Mouse (Mus musculus): ENCODE data around the gene En2. TPM values are rescaled to one million over a fixed set of nuclear protein-coding genes. Genes with fewer than 3 reads are reported as not detected.

En2 gene
- polyA plus RNA-seq, 1 experiment from 2014 or later: not detected

GRCm38 (mm10) chr5:28172921-28173670 lies 7.6 kb downstream of the En2 start:
- Histone ChIP-seq H3K4me1 (no peaks in the 10 kb centered on the region), H3K27me3 (peaks cover 90% of the 10 kb centered on the region), H3K4me2 (replicated peaks) (no peak overlapping the region), H3K9me3 (no peaks in the 10 kb centered on the region), H3K4me3 (no peak overlapping the region), H3K9ac (no peak overlapping the region), H3K36me3 (no peaks in the 10 kb centered on the region), H3K27ac (no peak overlapping the region)
- no peak for ATAC-seq (ENCODE audit: insufficient number of reproducible peaks, insufficient read depth, low FRiP score, low TSS enrichment)
- WGBS: 7% methylated on average over 4 of the region's 4 CpGs

- no peak overlapping the region for H3K9ac ChIP-seq
- H3K9me3 ChIP-seq: no peaks in the 10 kb centered on the region
- H3K4me3 ChIP-seq: no peak overlapping the region
- no peak for ATAC-seq (ENCODE audit: insufficient number of reproducible peaks, insufficient read depth, low FRiP score, low TSS enrichment)
- WGBS: 12% methylated on average over 1 of the region's 1 CpGs
- H3K4me2 ChIP-seq (replicated peaks): no peak overlapping the region
- H3K27me3 ChIP-seq: peaks cover 92% of the 10 kb centered on the region
- H3K36me3 ChIP-seq: no peaks in the 10 kb centered on the region
- H3K4me1 ChIP-seq: no peaks in the 10 kb centered on the region
- H3K27ac ChIP-seq: no peak overlapping the region
Measured at GRCm38 (mm10) chr5:28173674-28174073, 8.2 kb downstream of the En2 start.

- ATAC-seq (ENCODE audit: insufficient number of reproducible peaks, insufficient read depth, low FRiP score, low TSS enrichment): no peak
Measured at GRCm38 (mm10) chr5:28174086-28174485, 8.6 kb downstream of the En2 start.

GRCm38 (mm10) chr5:28174876-28175569 lies 9.5 kb downstream of the En2 start:
- Histone ChIP-seq H3K9ac (no peak overlapping the region), H3K27me3 (peaks cover 92% of the 10 kb centered on the region), H3K4me2 (replicated peaks) (no peak overlapping the region), H3K4me3 (no peak overlapping the region), H3K27ac (no peak overlapping the region), H3K9me3 (no peaks in the 10 kb centered on the region), H3K36me3 (no peaks in the 10 kb centered on the region), H3K4me1 (no peaks in the 10 kb centered on the region)
- ATAC-seq (ENCODE audit: insufficient number of reproducible peaks, insufficient read depth, low FRiP score, low TSS enrichment): no peak
- under 1% methylated on average over 24 of the region's 24 CpGs for WGBS

More at GRCm38 (mm10) chr5:28174086-28174485, 8.6 kb downstream of the En2 start:
- Histone ChIP-seq H3K4me3 (no peak overlapping the region), H3K36me3 (no peaks in the 10 kb centered on the region), H3K4me2 (replicated peaks) (no peak overlapping the region), H3K4me1 (no peaks in the 10 kb centered on the region), H3K9ac (no peak overlapping the region), H3K27me3 (peaks cover 92% of the 10 kb centered on the region), H3K27ac (no peak overlapping the region), H3K9me3 (no peaks in the 10 kb centered on the region)
- WGBS: under 1% methylated on average over 9 of the region's 9 CpGs

DNA sequence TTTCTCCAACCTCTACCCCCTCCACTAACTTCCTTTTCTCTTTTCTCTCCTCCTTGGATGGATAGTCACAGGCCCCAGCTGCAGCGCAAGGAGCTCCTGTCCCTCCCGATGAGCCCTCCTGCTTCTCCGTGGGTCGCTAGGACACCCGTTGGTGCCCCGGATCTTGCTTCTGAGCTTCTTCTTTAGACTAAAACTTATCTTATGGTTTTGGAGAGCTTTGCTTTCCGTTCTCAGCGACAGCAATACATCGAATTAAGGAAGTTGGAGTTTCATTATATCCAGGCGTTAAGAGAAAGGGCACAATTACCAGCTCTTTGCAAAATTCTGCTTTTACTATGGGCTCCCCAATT lies 10.1 kb downstream of the En2 start:
- no peak for ATAC-seq (ENCODE audit: insufficient number of reproducible peaks, insufficient read depth, low FRiP score, low TSS enrichment)
- no peaks in the 10 kb centered on the region for H3K4me1 ChIP-seq
- 1% methylated on average over 10 of the region's 10 CpGs for WGBS
- peaks cover 94% of the 10 kb centered on the region for H3K27me3 ChIP-seq
- no peak overlapping the region for H3K4me2 ChIP-seq (replicated peaks)
- no peaks in the 10 kb centered on the region for H3K36me3 ChIP-seq
- no peak overlapping the region for H3K9ac ChIP-seq
- H3K9me3 ChIP-seq: no peaks in the 10 kb centered on the region
- no peak overlapping the region for H3K4me3 ChIP-seq
- no peak overlapping the region for H3K27ac ChIP-seq

DNA sequence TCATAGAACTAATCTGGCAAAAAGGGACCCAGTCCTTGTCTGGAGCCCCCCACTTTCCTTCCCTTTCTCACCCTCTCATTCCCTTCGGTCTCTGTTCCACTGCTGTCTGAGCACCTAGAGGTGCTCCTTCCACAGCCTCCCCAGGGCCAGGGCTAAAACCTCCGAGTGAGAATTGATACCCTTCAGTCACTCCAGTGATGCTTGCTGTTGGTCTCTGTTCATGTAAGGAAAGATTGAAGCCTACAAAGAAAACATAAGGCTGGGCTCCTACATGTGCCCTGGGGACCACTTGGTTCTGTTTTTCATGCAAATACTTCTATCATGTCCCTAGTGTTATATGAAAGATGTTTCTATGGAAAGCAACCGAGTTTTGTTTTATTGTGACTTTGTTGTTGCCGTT lies 10.5 kb downstream of the En2 start:
- no peak overlapping the region for H3K4me2 ChIP-seq (replicated peaks)
- no peak overlapping the region for H3K4me3 ChIP-seq

DNA sequence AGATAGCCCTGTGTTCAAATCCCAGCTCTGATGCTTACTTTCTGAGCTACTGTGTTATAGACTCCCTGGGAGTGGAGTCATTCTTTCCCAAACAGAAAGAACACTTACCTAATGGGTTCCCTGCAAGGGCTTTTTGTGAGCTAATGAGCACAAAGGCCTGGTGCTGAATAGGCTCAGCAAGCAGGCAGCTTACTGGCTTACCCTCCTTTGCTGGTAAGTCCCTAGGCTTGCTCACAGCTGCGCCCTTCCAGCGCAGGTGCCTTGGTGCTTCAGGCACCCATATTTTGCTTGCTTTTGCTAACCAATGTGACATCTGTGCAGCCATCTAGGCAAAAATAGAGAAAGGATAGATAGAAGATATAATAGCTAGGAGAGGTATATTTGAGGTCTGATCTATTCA lies 11.1 kb downstream of the En2 start:
- peaks cover 96% of the 10 kb centered on the region for H3K27me3 ChIP-seq
- H3K36me3 ChIP-seq: no peaks in the 10 kb centered on the region
- no peak overlapping the region for H3K4me3 ChIP-seq
- 3% methylated on average over 2 of the region's 2 CpGs for WGBS
- H3K4me1 ChIP-seq: no peaks in the 10 kb centered on the region
- H3K27ac ChIP-seq: no peak overlapping the region
- H3K9ac ChIP-seq: no peak overlapping the region
- H3K9me3 ChIP-seq: no peaks in the 10 kb centered on the region
- ATAC-seq (ENCODE audit: insufficient number of reproducible peaks, insufficient read depth, low FRiP score, low TSS enrichment): no peak
- H3K4me2 ChIP-seq (replicated peaks): no peak overlapping the region

More for the DNA sequence above, 10.5 kb downstream of the En2 start:
- Histone ChIP-seq H3K27ac (no peak overlapping the region), H3K4me1 (no peaks in the 10 kb centered on the region), H3K36me3 (no peaks in the 10 kb centered on the region), H3K9ac (no peak overlapping the region), H3K9me3 (no peaks in the 10 kb centered on the region), H3K27me3 (peaks cover 94% of the 10 kb centered on the region)
- 5% methylated on average over 4 of the region's 4 CpGs for WGBS
- no peak for ATAC-seq (ENCODE audit: insufficient number of reproducible peaks, insufficient read depth, low FRiP score, low TSS enrichment)

GRCm38 (mm10) chr5:28178322-28178721 lies 12.8 kb downstream of the En2 start:
- H3K36me3 ChIP-seq: no peaks in the 10 kb centered on the region
- H3K27me3 ChIP-seq: peaks cover 87% of the 10 kb centered on the region
- no peak overlapping the region for H3K9ac ChIP-seq
- H3K9me3 ChIP-seq: no peaks in the 10 kb centered on the region
- no peak for ATAC-seq (ENCODE audit: insufficient number of reproducible peaks, insufficient read depth, low FRiP score, low TSS enrichment)
- 16% methylated on average over 5 of the region's 5 CpGs for WGBS
- H3K4me3 ChIP-seq: no peak overlapping the region
- no peak overlapping the region for H3K4me2 ChIP-seq (replicated peaks)
- no peaks in the 10 kb centered on the region for H3K4me1 ChIP-seq
- no peak overlapping the region for H3K27ac ChIP-seq

DNA sequence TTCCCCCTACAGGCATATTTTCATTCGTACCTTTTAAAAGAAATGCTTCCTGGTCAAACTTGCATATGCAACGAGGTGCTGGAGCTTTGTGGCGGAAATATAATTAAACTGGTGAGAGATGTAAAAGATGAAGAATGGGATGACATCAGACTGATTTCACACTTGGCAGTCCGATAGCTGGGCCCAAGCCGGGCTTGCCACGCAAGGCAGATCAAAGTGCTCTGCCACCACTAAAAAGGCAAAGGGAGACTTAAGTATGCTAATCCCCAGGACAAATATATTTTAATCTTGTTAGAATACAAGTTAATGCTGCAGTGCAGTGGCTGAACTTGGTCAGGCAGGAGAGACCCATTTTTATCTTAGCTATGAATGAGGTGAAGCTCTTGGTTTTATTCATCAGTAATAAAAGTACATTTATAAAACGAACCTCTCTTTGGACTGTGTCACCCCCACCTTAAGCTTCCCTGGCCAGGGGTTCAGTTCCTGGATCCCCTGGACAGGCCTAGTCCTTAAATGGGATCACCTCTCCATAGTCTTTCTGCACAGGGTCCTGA lies 13.8 kb downstream of the En2 start:
- peaks cover 77% of the 10 kb centered on the region for H3K27me3 ChIP-seq
- no peaks in the 10 kb centered on the region for H3K36me3 ChIP-seq
- ATAC-seq (ENCODE audit: insufficient number of reproducible peaks, insufficient read depth, low FRiP score, low TSS enrichment): no peak
- 20% methylated on average over 7 of the region's 7 CpGs for WGBS
- no peak overlapping the region for H3K27ac ChIP-seq
- no peaks in the 10 kb centered on the region for H3K9me3 ChIP-seq
- no peaks in the 10 kb centered on the region for H3K4me1 ChIP-seq
- no peak overlapping the region for H3K4me3 ChIP-seq
- H3K9ac ChIP-seq: no peak overlapping the region
- H3K4me2 ChIP-seq (replicated peaks): no peak overlapping the region

DNA sequence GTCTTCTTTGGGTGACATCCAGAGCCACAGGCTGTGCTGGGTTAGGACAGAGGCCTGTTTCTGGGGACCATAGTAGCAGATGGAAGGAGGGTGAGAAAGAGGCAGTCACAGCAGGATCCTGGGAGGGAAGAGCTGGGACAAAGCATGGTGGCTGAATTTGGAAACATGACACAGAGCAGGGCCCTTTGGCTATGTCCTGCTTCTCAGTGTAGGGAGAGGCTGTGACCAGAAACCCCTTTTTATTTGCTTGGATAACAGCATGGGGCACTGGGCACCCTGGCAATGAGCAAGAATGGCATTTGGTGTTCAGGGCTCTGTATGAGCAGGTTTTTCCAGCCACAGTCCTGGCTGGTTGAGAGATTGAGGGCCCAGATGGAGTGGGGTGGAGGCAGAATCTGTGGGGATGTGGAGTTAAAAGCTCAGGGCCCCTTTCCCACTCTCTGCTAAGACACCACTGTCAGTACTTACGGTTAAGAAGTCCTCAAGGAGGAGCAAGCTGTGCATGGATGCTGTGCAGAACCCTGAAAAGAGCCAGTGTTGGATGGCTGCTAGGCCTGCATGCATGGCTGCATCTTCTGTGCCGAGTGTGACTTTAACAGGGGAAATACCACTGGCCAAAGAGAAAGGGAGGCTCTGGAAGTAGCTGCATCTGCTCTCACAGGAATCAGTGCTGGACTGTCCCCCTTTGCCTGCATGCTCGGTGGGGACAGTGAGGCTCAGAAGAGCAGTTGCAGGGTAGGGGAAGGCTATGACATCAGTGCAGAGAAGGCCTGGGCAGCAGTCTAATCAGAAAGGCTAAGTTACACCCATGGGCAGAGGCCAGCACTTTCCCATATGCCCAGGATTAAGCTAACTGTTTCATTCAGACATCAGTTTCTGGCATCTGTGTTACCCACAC lies 26.0 kb downstream of the En2 start:
- no peak for ATAC-seq (ENCODE audit: insufficient number of reproducible peaks, insufficient read depth, low FRiP score, low TSS enrichment)
- no peak overlapping the region for H3K9ac ChIP-seq
- 31% methylated on average over 3 of the region's 3 CpGs for WGBS
- H3K36me3 ChIP-seq: no peaks in the 10 kb centered on the region
- H3K4me2 ChIP-seq (replicated peaks): no peak overlapping the region
- H3K27ac ChIP-seq: no peak overlapping the region
- no peaks in the 10 kb centered on the region for H3K9me3 ChIP-seq
- no peak overlapping the region for H3K4me3 ChIP-seq
- H3K4me1 ChIP-seq: no peaks in the 10 kb centered on the region
- H3K27me3 ChIP-seq: peaks cover 22% of the 10 kb centered on the region

GRCm38 (mm10) chr5:28192099-28192454 lies 26.6 kb downstream of the En2 start:
- H3K27me3 ChIP-seq: peaks cover 22% of the 10 kb centered on the region
- no peaks in the 10 kb centered on the region for H3K9me3 ChIP-seq
- no peaks in the 10 kb centered on the region for H3K4me1 ChIP-seq
- 51% methylated on average over 4 of the region's 4 CpGs for WGBS
- H3K36me3 ChIP-seq: no peaks in the 10 kb centered on the region
- H3K4me2 ChIP-seq (replicated peaks): no peak overlapping the region
- no peak overlapping the region for H3K9ac ChIP-seq
- H3K27ac ChIP-seq: no peak overlapping the region
- H3K4me3 ChIP-seq: no peak overlapping the region
- no peak for ATAC-seq (ENCODE audit: insufficient number of reproducible peaks, insufficient read depth, low FRiP score, low TSS enrichment)

All from embryonic facial prominence, embryonic 12.5 days (tissue).